Mouse (Mus musculus): Measurements from ENCODE around the gene 9130213A22Rik. TPM values are rescaled to one million over a fixed set of nuclear protein-coding genes. Genes with fewer than 3 reads are reported as not detected.

The 9130213A22Rik gene
- polyA plus RNA-seq, 1 experiment from 2014 or later, result 0.11 TPM

GRCm38 (mm10) chr11:69087597-69087996 lies 34.8 kb downstream of the 9130213A22Rik start:
- Histone ChIP-seq H3K4me3 (replicated peaks) (no peak overlapping the region), H3K36me3 (replicated peaks) (peaks cover 21% of the 10 kb centered on the region), H3K9ac (peak overlapping the region; percentile 99; the same call in 1 of the 2 replicates), H3K4me1 (peaks cover 22% of the 10 kb centered on the region), H3K9me3 (no peaks in the 10 kb centered on the region), H3K4me2 (peak overlapping the region; percentile 98), H3K27ac (0 out of 2 replicates have a peak overlapping the region, but pooled peaks have one; percentile 91), H3K27me3 (no peaks in the 10 kb centered on the region)
- 63% methylated on average over 2 of the region's 2 CpGs for WGBS
- ATAC-seq (ENCODE audit: low FRiP score), result no peak

- no peaks in the 10 kb centered on the region for H3K9me3 ChIP-seq
- peaks cover 22% of the 10 kb centered on the region for H3K4me1 ChIP-seq
- peak overlapping the region; percentile 25; the same call in 1 of the 2 replicates for H3K9ac ChIP-seq
- no peak for ATAC-seq (ENCODE audit: low FRiP score)
- H3K36me3 ChIP-seq (replicated peaks), result peaks cover 21% of the 10 kb centered on the region
- H3K4me3 ChIP-seq (replicated peaks), result no peak overlapping the region; the same call in 1 of the 2 replicates
- H3K4me2 ChIP-seq, result no peak overlapping the region
- 42% methylated on average over 4 of the region's 4 CpGs for WGBS
- peak overlapping the region; percentile 50; the same call in 1 of the 2 replicates for H3K27ac ChIP-seq
- no peaks in the 10 kb centered on the region for H3K27me3 ChIP-seq
These were observed 35.3 kb downstream of the 9130213A22Rik start for GRCm38 (mm10) chr11:69087082-69087481.

GRCm38 (mm10) chr11:69086390-69086789 lies 36.0 kb downstream of the 9130213A22Rik start:
- peak overlapping the region; percentile 50; the same call in 1 of the 2 replicates for H3K27ac ChIP-seq
- no peak overlapping the region for H3K9ac ChIP-seq
- 67% methylated on average over 6 of the region's 6 CpGs for WGBS
- H3K4me1 ChIP-seq, result peaks cover 22% of the 10 kb centered on the region
- H3K36me3 ChIP-seq (replicated peaks), result peaks cover 15% of the 10 kb centered on the region
- H3K27me3 ChIP-seq, result no peaks in the 10 kb centered on the region
- no peak overlapping the region for H3K4me3 ChIP-seq (replicated peaks)
- ATAC-seq (ENCODE audit: low FRiP score), result no peak
- H3K4me2 ChIP-seq, result no peak overlapping the region
- H3K9me3 ChIP-seq, result no peaks in the 10 kb centered on the region

GRCm38 (mm10) chr11:69085608-69086007 lies 36.8 kb downstream of the 9130213A22Rik start:
- Histone ChIP-seq H3K27me3 (no peaks in the 10 kb centered on the region), H3K27ac (no peak overlapping the region), H3K4me2 (no peak overlapping the region), H3K4me3 (replicated peaks) (no peak overlapping the region), H3K9me3 (no peaks in the 10 kb centered on the region), H3K9ac (no peak overlapping the region), H3K36me3 (replicated peaks) (peaks cover 9% of the 10 kb centered on the region; the same call in 1 of the 2 replicates), H3K4me1 (peaks cover 18% of the 10 kb centered on the region)
- WGBS, result 73% methylated on average over 6 of the region's 6 CpGs
- no peak for ATAC-seq (ENCODE audit: low FRiP score)

GRCm38 (mm10) chr11:69081613-69082012 lies 40.8 kb downstream of the 9130213A22Rik start:
- WGBS, result 87% methylated on average over 7 of the region's 7 CpGs
- no peaks in the 10 kb centered on the region for H3K9me3 ChIP-seq
- H3K27ac ChIP-seq, result no peak overlapping the region
- no peak overlapping the region for H3K9ac ChIP-seq
- ATAC-seq (ENCODE audit: low FRiP score), result no peak
- no peaks in the 10 kb centered on the region for H3K4me1 ChIP-seq
- no peak overlapping the region for H3K4me2 ChIP-seq
- H3K36me3 ChIP-seq (replicated peaks), result no peaks in the 10 kb centered on the region
- no peak overlapping the region for H3K4me3 ChIP-seq (replicated peaks)
- H3K27me3 ChIP-seq, result no peaks in the 10 kb centered on the region

GRCm38 (mm10) chr11:69080855-69081222 lies 41.5 kb downstream of the 9130213A22Rik start:
- H3K4me3 ChIP-seq (replicated peaks), result no peak overlapping the region
- H3K27ac ChIP-seq, result no peak overlapping the region
- no peak overlapping the region for H3K4me2 ChIP-seq
- H3K9ac ChIP-seq, result no peak overlapping the region
- H3K9me3 ChIP-seq, result no peaks in the 10 kb centered on the region
- no peaks in the 10 kb centered on the region for H3K27me3 ChIP-seq
- WGBS, result 89% methylated on average over 8 of the region's 8 CpGs
- H3K36me3 ChIP-seq (replicated peaks), result no peaks in the 10 kb centered on the region
- ATAC-seq (ENCODE audit: low FRiP score), result no peak
- no peaks in the 10 kb centered on the region for H3K4me1 ChIP-seq

GRCm38 (mm10) chr11:69080102-69080854 lies 42.1 kb downstream of the 9130213A22Rik start:
- Histone ChIP-seq H3K4me3 (replicated peaks) (no peak overlapping the region), H3K4me1 (no peaks in the 10 kb centered on the region), H3K4me2 (no peak overlapping the region), H3K9me3 (no peaks in the 10 kb centered on the region), H3K36me3 (replicated peaks) (no peaks in the 10 kb centered on the region), H3K27me3 (no peaks in the 10 kb centered on the region), H3K9ac (no peak overlapping the region), H3K27ac (no peak overlapping the region)
- ATAC-seq (ENCODE audit: low FRiP score), result no peak
- WGBS, result 87% methylated on average over 15 of the region's 15 CpGs

GRCm38 (mm10) chr11:69078805-69079438 lies 43.5 kb downstream of the 9130213A22Rik start:
- Histone ChIP-seq H3K9me3 (no peaks in the 10 kb centered on the region), H3K27ac (no peak overlapping the region), H3K4me1 (peaks cover 9% of the 10 kb centered on the region; the same call in 1 of the 2 replicates), H3K4me2 (no peak overlapping the region), H3K9ac (no peak overlapping the region), H3K36me3 (replicated peaks) (no peaks in the 10 kb centered on the region), H3K4me3 (replicated peaks) (no peak overlapping the region), H3K27me3 (no peaks in the 10 kb centered on the region)
- 85% methylated on average over 5 of the region's 5 CpGs for WGBS
- no peak for ATAC-seq (ENCODE audit: low FRiP score)

- no peaks in the 10 kb centered on the region for H3K36me3 ChIP-seq (replicated peaks)
- no peak overlapping the region for H3K4me2 ChIP-seq
- H3K9me3 ChIP-seq, result no peaks in the 10 kb centered on the region
- no peaks in the 10 kb centered on the region for H3K27me3 ChIP-seq
- H3K27ac ChIP-seq, result no peak overlapping the region
- peaks cover 11% of the 10 kb centered on the region; the same call in 1 of the 2 replicates for H3K4me1 ChIP-seq
- WGBS, result 82% methylated on average over 6 of the region's 6 CpGs
- no peak overlapping the region for H3K4me3 ChIP-seq (replicated peaks)
- no peak for ATAC-seq (ENCODE audit: low FRiP score)
- H3K9ac ChIP-seq, result no peak overlapping the region
These were observed 44.3 kb downstream of the 9130213A22Rik start for GRCm38 (mm10) chr11:69078041-69078440.

GRCm38 (mm10) chr11:69077316-69077715 lies 45.1 kb downstream of the 9130213A22Rik start:
- no peak overlapping the region for H3K27ac ChIP-seq
- H3K9me3 ChIP-seq, result no peaks in the 10 kb centered on the region
- no peaks in the 10 kb centered on the region for H3K27me3 ChIP-seq
- WGBS, result 86% methylated on average over 9 of the region's 9 CpGs
- peaks cover 15% of the 10 kb centered on the region for H3K4me1 ChIP-seq
- H3K4me2 ChIP-seq, result no peak overlapping the region
- no peak overlapping the region for H3K4me3 ChIP-seq (replicated peaks)
- no peaks in the 10 kb centered on the region for H3K36me3 ChIP-seq (replicated peaks)
- H3K9ac ChIP-seq, result no peak overlapping the region
- ATAC-seq (ENCODE audit: low FRiP score), result no peak

GRCm38 (mm10) chr11:69076572-69076971 lies 45.8 kb downstream of the 9130213A22Rik start:
- WGBS, result 68% methylated on average over 5 of the region's 5 CpGs
- H3K27me3 ChIP-seq, result no peaks in the 10 kb centered on the region
- no peaks in the 10 kb centered on the region for H3K36me3 ChIP-seq (replicated peaks)
- H3K4me3 ChIP-seq (replicated peaks), result no peak overlapping the region
- peaks cover 19% of the 10 kb centered on the region for H3K4me1 ChIP-seq
- ATAC-seq (ENCODE audit: low FRiP score), result no peak
- H3K27ac ChIP-seq, result no peak overlapping the region
- no peak overlapping the region for H3K9ac ChIP-seq
- no peak overlapping the region for H3K4me2 ChIP-seq
- no peaks in the 10 kb centered on the region for H3K9me3 ChIP-seq

GRCm38 (mm10) chr11:69075764-69076479 lies 46.5 kb downstream of the 9130213A22Rik start:
- 50% methylated on average over 9 of the region's 9 CpGs for WGBS
- Histone ChIP-seq H3K36me3 (replicated peaks) (no peaks in the 10 kb centered on the region), H3K9me3 (no peaks in the 10 kb centered on the region), H3K4me2 (no peak overlapping the region), H3K27me3 (no peaks in the 10 kb centered on the region), H3K9ac (no peak overlapping the region), H3K4me1 (peaks cover 25% of the 10 kb centered on the region), H3K4me3 (replicated peaks) (no peak overlapping the region), H3K27ac (no peak overlapping the region)
- ATAC-seq (ENCODE audit: low FRiP score), result no peak
